Mouse (Mus musculus): ENCODE data around the gene Rpl27.

- TF ChIP-seq TAL1 (IDR thresholded peaks at IDR 0.05; ENCODE audit: low read length): no peak
- no peak for TF ChIP-seq CTCF (IDR thresholded peaks at IDR 0.05 in 2 of 3, conservative IDR thresholded peaks at IDR 0.05 in 1 of 3; ENCODE audit: control insufficient read depth in 1 of 3, insufficient read depth in 1 of 3, low read depth in 2 of 3, low read length in 3 of 3, poor library complexity in 1 of 3, severe bottlenecking in 1 of 3)
- TF ChIP-seq SIN3A (IDR thresholded peaks at IDR 0.05; ENCODE audit: low read length): no peak
- no peak for TF ChIP-seq MAX (IDR thresholded peaks at IDR 0.05; ENCODE audit: low read length)
- TF ChIP-seq USF1 (IDR thresholded peaks at IDR 0.05; ENCODE audit: low read depth, low read length): no peak
- TF ChIP-seq POLR2A (IDR thresholded peaks at IDR 0.05; ENCODE audit: control insufficient read depth in 1 of 2, insufficient read depth in 1 of 2, low read depth in 1 of 2, low read length in 2 of 2, poor library complexity in 1 of 2): no peak
- no peak for TF ChIP-seq BHLHE40 (IDR thresholded peaks at IDR 0.05; ENCODE audit: borderline replicate concordance, low read depth, low read length)
These were observed 10.8 kb upstream of the Rpl27 start for GRCm38 (mm10) chr11:101431327-101431726.

All from MEL (cell line).